Mouse (Mus musculus): ENCODE measurements around the gene Ankk1. TPM values are rescaled to one million over a fixed set of nuclear protein-coding genes. Genes with fewer than 3 reads are reported as not detected.

Ankk1 gene
- polyA plus RNA-seq, 1 experiment, result not detected

DNA sequence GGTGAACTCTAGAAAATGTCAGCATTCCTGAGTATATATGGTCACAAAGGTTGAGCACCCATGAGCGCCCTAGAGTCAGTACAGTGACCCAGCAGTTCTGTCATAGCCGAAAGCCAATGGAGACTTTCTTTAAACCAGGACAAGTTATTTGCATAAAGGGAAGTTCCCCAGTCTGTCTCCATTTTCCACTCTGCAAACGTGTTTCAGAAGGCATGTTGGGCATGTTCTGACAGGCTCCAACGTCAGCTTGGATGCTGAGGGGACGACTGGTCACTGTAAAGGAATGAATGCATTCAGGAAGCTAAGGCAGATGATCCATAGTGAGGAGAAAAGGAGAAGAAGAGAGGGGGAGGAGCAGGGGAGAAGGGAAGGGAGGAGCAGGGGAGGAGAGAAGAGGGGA lies 657 bp upstream of the Ankk1 start:
- no peaks in the 10 kb centered on the region for H3K4me1 ChIP-seq (ENCODE audit: control insufficient read depth, insufficient read depth, insufficient read length, low read length)
- H3K4me3 ChIP-seq (ENCODE audit: low read depth, low read length), result no peak overlapping the region
- H3K36me3 ChIP-seq (ENCODE audit: control insufficient read depth, insufficient read depth, low read length), result no peaks in the 10 kb centered on the region
- no peak overlapping the region for H3K27ac ChIP-seq (ENCODE audit: insufficient read depth, low read depth, low read length)
- H3K27me3 ChIP-seq (ENCODE audit: control insufficient read depth, insufficient read depth, low read length), result no peaks in the 10 kb centered on the region
- WGBS, result 62% methylated on average over 5 of the region's 5 CpGs
- TF ChIP-seq POLR2A (IDR thresholded peaks at IDR 0.05; ENCODE audit: low read depth, low read length) (no peak), CTCF (IDR thresholded peaks at IDR 0.05; ENCODE audit: extremely low read depth, insufficient read length, insufficient replicate concordance, low read depth, low read length) (no peak)

GRCm38 (mm10) chr9:49425585-49425984 lies 1.2 kb downstream of the Ankk1 start:
- no peak overlapping the region for H3K27ac ChIP-seq (ENCODE audit: insufficient read depth, low read depth, low read length)
- H3K4me1 ChIP-seq (ENCODE audit: control insufficient read depth, insufficient read depth, insufficient read length, low read length), result no peaks in the 10 kb centered on the region
- H3K36me3 ChIP-seq (ENCODE audit: control insufficient read depth, insufficient read depth, low read length), result no peaks in the 10 kb centered on the region
- TF ChIP-seq CTCF (IDR thresholded peaks at IDR 0.05; ENCODE audit: extremely low read depth, insufficient read length, insufficient replicate concordance, low read depth, low read length), result no peak
- TF ChIP-seq POLR2A (IDR thresholded peaks at IDR 0.05; ENCODE audit: low read depth, low read length), result no peak
- no peak overlapping the region for H3K4me3 ChIP-seq (ENCODE audit: low read depth, low read length)
- H3K27me3 ChIP-seq (ENCODE audit: control insufficient read depth, insufficient read depth, low read length), result no peaks in the 10 kb centered on the region
- 52% methylated on average over 1 of the region's 1 CpGs for WGBS

DNA sequence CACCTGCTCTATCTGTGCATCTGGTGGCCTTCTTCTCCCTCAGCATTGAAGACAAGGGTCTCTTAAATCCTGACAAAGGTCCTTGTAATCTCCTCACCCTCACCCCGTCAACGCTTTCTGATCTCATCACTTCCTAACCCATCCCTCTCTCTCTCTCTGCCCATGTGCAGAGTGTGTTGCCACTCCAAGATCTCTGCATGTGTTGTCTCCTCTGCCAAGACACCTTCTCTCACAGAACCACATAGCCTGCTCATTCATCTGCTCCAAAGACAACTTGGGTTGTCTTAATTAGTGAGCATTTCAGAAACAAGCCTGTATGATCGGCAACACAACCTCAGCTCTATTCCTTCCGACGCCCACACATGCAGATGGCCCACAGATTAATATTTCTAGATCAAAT lies 3.0 kb downstream of the Ankk1 start:
- no peak overlapping the region for H3K27ac ChIP-seq (ENCODE audit: insufficient read depth, low read depth, low read length)
- no peaks in the 10 kb centered on the region for H3K36me3 ChIP-seq (ENCODE audit: control insufficient read depth, insufficient read depth, low read length)
- TF ChIP-seq POLR2A (IDR thresholded peaks at IDR 0.05; ENCODE audit: low read depth, low read length) (no peak), CTCF (IDR thresholded peaks at IDR 0.05; ENCODE audit: extremely low read depth, insufficient read length, insufficient replicate concordance, low read depth, low read length) (no peak)
- H3K4me3 ChIP-seq (ENCODE audit: low read depth, low read length), result no peak overlapping the region
- no peaks in the 10 kb centered on the region for H3K27me3 ChIP-seq (ENCODE audit: control insufficient read depth, insufficient read depth, low read length)
- 92% methylated on average over 5 of the region's 5 CpGs for WGBS
- H3K4me1 ChIP-seq (ENCODE audit: control insufficient read depth, insufficient read depth, insufficient read length, low read length), result no peaks in the 10 kb centered on the region

GRCm38 (mm10) chr9:49410621-49411020 lies 16.2 kb downstream of the Ankk1 start:
- Histone ChIP-seq H3K36me3 (ENCODE audit: control insufficient read depth, insufficient read depth, low read length) (no peaks in the 10 kb centered on the region), H3K27me3 (ENCODE audit: control insufficient read depth, insufficient read depth, low read length) (no peaks in the 10 kb centered on the region), H3K27ac (ENCODE audit: insufficient read depth, low read depth, low read length) (no peak overlapping the region), H3K4me1 (ENCODE audit: control insufficient read depth, insufficient read depth, insufficient read length, low read length) (no peaks in the 10 kb centered on the region), H3K4me3 (ENCODE audit: low read depth, low read length) (no peak overlapping the region)
- TF ChIP-seq POLR2A (IDR thresholded peaks at IDR 0.05; ENCODE audit: low read depth, low read length), result no peak
- WGBS, result 58% methylated on average over 5 of the region's 5 CpGs

GRCm38 (mm10) chr9:49407028-49407427 lies 19.8 kb downstream of the Ankk1 start:
- no peaks in the 10 kb centered on the region for H3K27me3 ChIP-seq (ENCODE audit: control insufficient read depth, insufficient read depth, low read length)
- no peaks in the 10 kb centered on the region for H3K4me1 ChIP-seq (ENCODE audit: control insufficient read depth, insufficient read depth, insufficient read length, low read length)
- 88% methylated on average over 5 of the region's 5 CpGs for WGBS
- H3K36me3 ChIP-seq (ENCODE audit: control insufficient read depth, insufficient read depth, low read length), result no peaks in the 10 kb centered on the region
- H3K4me3 ChIP-seq (ENCODE audit: low read depth, low read length), result no peak overlapping the region
- TF ChIP-seq CTCF (IDR thresholded peaks at IDR 0.05; ENCODE audit: extremely low read depth, insufficient read length, insufficient replicate concordance, low read depth, low read length), result no peak
- no peak for TF ChIP-seq POLR2A (IDR thresholded peaks at IDR 0.05; ENCODE audit: low read depth, low read length)
- H3K27ac ChIP-seq (ENCODE audit: insufficient read depth, low read depth, low read length), result no peak overlapping the region

GRCm38 (mm10) chr9:49403711-49404110 lies 23.1 kb downstream of the Ankk1 start:
- Histone ChIP-seq H3K4me3 (ENCODE audit: low read depth, low read length) (no peak overlapping the region), H3K36me3 (ENCODE audit: control insufficient read depth, insufficient read depth, low read length) (no peaks in the 10 kb centered on the region), H3K4me1 (ENCODE audit: control insufficient read depth, insufficient read depth, insufficient read length, low read length) (no peaks in the 10 kb centered on the region), H3K27ac (ENCODE audit: insufficient read depth, low read depth, low read length) (no peak overlapping the region), H3K27me3 (ENCODE audit: control insufficient read depth, insufficient read depth, low read length) (no peaks in the 10 kb centered on the region; the same call in 1 of the 2 replicates)
- TF ChIP-seq POLR2A (IDR thresholded peaks at IDR 0.05; ENCODE audit: low read depth, low read length), result no peak
- no peak for TF ChIP-seq CTCF (IDR thresholded peaks at IDR 0.05; ENCODE audit: extremely low read depth, insufficient read length, insufficient replicate concordance, low read depth, low read length)
- WGBS, result 32% methylated on average over 2 of the region's 2 CpGs

DNA sequence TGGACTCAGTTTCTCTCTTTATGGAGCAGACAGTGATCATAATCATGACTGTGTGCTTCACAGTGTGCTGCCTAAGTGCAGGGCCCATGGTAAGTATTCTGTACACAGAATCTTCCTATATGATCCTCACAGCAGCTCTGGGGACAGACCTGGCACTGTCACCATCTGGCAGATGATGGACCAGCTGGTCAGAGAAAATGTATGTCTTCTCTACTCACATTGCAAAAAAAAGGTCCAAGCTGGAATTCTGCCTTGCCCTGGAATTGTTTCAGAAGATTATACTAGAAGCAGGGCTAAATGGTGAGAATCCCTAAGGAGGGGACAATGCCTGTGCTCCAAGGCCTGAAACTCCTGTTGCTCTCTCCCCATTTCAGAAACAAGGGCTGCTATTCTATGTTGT lies 30.8 kb downstream of the Ankk1 start:
- Histone ChIP-seq H3K36me3 (ENCODE audit: control insufficient read depth, insufficient read depth, low read length) (no peaks in the 10 kb centered on the region), H3K27me3 (ENCODE audit: control insufficient read depth, insufficient read depth, low read length) (no peaks in the 10 kb centered on the region; the same call in 1 of the 2 replicates), H3K27ac (ENCODE audit: insufficient read depth, low read depth, low read length) (no peak overlapping the region), H3K4me1 (ENCODE audit: control insufficient read depth, insufficient read depth, insufficient read length, low read length) (no peaks in the 10 kb centered on the region), H3K4me3 (ENCODE audit: low read depth, low read length) (no peak overlapping the region)
- TF ChIP-seq CTCF (IDR thresholded peaks at IDR 0.05; ENCODE audit: extremely low read depth, insufficient read length, insufficient replicate concordance, low read depth, low read length), result no peak
- no peak for TF ChIP-seq POLR2A (IDR thresholded peaks at IDR 0.05; ENCODE audit: low read depth, low read length)

DNA sequence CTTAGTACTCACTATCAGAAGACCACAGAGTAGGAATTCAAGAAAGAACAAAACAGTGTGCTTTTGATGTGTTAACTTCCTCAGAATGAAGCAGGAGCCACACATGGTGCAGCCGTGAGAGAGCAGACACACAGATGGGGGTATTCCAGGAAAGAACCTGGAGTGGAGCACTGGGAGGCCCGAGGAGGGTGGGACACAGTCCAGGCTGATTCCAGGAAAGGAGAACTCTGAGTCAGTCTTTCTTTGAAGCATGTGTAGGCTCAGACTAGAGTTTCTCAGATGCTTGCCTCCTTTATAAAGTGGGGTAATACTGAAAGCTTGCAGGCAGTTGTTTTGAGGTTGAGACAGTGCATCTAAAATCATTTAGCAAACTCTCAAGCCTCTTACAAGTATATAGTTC lies 34.6 kb downstream of the Ankk1 start:
- Histone ChIP-seq H3K4me1 (ENCODE audit: control insufficient read depth, insufficient read depth, insufficient read length, low read length) (no peaks in the 10 kb centered on the region), H3K36me3 (ENCODE audit: control insufficient read depth, insufficient read depth, low read length) (no peaks in the 10 kb centered on the region), H3K4me3 (ENCODE audit: low read depth, low read length) (no peak overlapping the region), H3K27ac (ENCODE audit: insufficient read depth, low read depth, low read length) (no peak overlapping the region), H3K27me3 (ENCODE audit: control insufficient read depth, insufficient read depth, low read length) (no peaks in the 10 kb centered on the region)
- 29% methylated on average over 2 of the region's 2 CpGs for WGBS
- TF ChIP-seq POLR2A (IDR thresholded peaks at IDR 0.05; ENCODE audit: low read depth, low read length), result no peak
- TF ChIP-seq CTCF (IDR thresholded peaks at IDR 0.05; ENCODE audit: extremely low read depth, insufficient read length, insufficient replicate concordance, low read depth, low read length), result no peak
